Mouse (Mus musculus): ENCODE results near the gene Pth2. TPM values are rescaled to one million over a fixed set of nuclear protein-coding genes. Genes with fewer than 3 reads are reported as not detected.
A peak's percentile ranks its signal among the peaks of the same experiment; 100 is the strongest.

Pth2 gene
- total and polyA plus RNA-seq, 3 experiments, result not detected

- in situ Hi-C loops (cut with MboI; ENCODE audit: low pct_ligation_motif_present, low pct_unique_long_range_greater_than_20kb, low sequenced_read_pairs), result loop anchor here (10.0 kb wide), 1 partner anchor 144 kb away; no protein-coding TSS in a partner anchor
- Histone ChIP-seq H3K9ac (ENCODE audit: insufficient read depth, low read depth) (no peak overlapping the region), H3K27me3 (replicated peaks) (peaks cover 33% of the 10 kb centered on the region), H3K27ac (ENCODE audit: insufficient read depth, low read depth) (no peak overlapping the region), H3K4me1 (ENCODE audit: control insufficient read depth in 1 of 2, insufficient read depth in 2 of 2) (peaks cover 0 to 11% of the 10 kb centered on the region in 2 experiments; a peak in 3 of 4 replicates), H3K4me3 (replicated peaks in 1 of 3; ENCODE audit: low read depth in 2 of 3, low read length in 2 of 3, poor library complexity in 1 of 3) (no peak overlapping the region), H3K36me3 (replicated peaks in 1 of 2; ENCODE audit: control insufficient read depth in 1 of 2, insufficient read depth in 1 of 2, low read length in 1 of 2) (peaks cover 0 to 46% of the 10 kb centered on the region in 2 experiments), H3K4me2 (ENCODE audit: insufficient read depth, low read depth, poor library complexity, severe bottlenecking) (no peak overlapping the region), H3K9me3 (replicated peaks; ENCODE audit: low read length) (no peaks in the 10 kb centered on the region), H3K79me2 (replicated peaks; ENCODE audit: control insufficient read depth, extremely low read depth, insufficient read depth, poor library complexity, severe bottlenecking) (no peaks in the 10 kb centered on the region)
- dilution Hi-C loops (cut with MboI; ENCODE audit: extremely low pct_ligation_motif_present, extremely low pct_unique_long_range_greater_than_20kb, low sequenced_read_pairs), result no loop called here
- DNase-seq (ENCODE audit: extremely low read depth), result no peak
- no peak for TF ChIP-seq ETS1 (conservative IDR thresholded peaks at IDR 0.05; ENCODE audit: low read depth, low read length)
- TF ChIP-seq USF2 (conservative IDR thresholded peaks at IDR 0.05; ENCODE audit: low read depth, low read length), result no peak
- no peak for TF ChIP-seq JUND (conservative IDR thresholded peaks at IDR 0.05; ENCODE audit: low read depth, low read length)
- TF ChIP-seq RCOR1 (conservative IDR thresholded peaks at IDR 0.05; ENCODE audit: low read depth, low read length), result no peak
- TF ChIP-seq CHD2 (IDR thresholded peaks at IDR 0.05; ENCODE audit: low read length), result no peak
- no peak for TF ChIP-seq HCFC1 (IDR thresholded peaks at IDR 0.05; ENCODE audit: low read depth, low read length)
- no peak for TF ChIP-seq MYC (IDR thresholded peaks at IDR 0.05; ENCODE audit: low read depth, low read length)
- TF ChIP-seq SIN3A (IDR thresholded peaks at IDR 0.05; ENCODE audit: low read length), result no peak
- TF ChIP-seq E2F4 (IDR thresholded peaks at IDR 0.05; ENCODE audit: insufficient replicate concordance, low read depth, low read length), result no peak
- no peak for TF ChIP-seq ZKSCAN1 (IDR thresholded peaks at IDR 0.05; ENCODE audit: borderline replicate concordance, low read depth, low read length)
- no peak for TF ChIP-seq SMC3 (IDR thresholded peaks at IDR 0.05; ENCODE audit: low read depth, low read length)
- TF ChIP-seq BHLHE40 (IDR thresholded peaks at IDR 0.05; ENCODE audit: low read depth, low read length), result no peak
- TF ChIP-seq ZNF384 (IDR thresholded peaks at IDR 0.05; ENCODE audit: low read depth, low read length), result no peak
Observed at GRCm38 (mm10) chr7:45160866-45161265, 19.9 kb upstream of the Pth2 start.

- Histone ChIP-seq H3K27me3 (replicated peaks) (peaks cover 41% of the 10 kb centered on the region), H3K4me2 (ENCODE audit: insufficient read depth, low read depth, poor library complexity, severe bottlenecking) (peak overlapping the region; percentile 65), H3K9me3 (replicated peaks; ENCODE audit: low read length) (no peaks in the 10 kb centered on the region), H3K4me3 (replicated peaks in 1 of 3; ENCODE audit: low read depth in 2 of 3, low read length in 2 of 3, poor library complexity in 1 of 3) (no peak overlapping the region), H3K79me2 (replicated peaks; ENCODE audit: control insufficient read depth, extremely low read depth, insufficient read depth, poor library complexity, severe bottlenecking) (no peaks in the 10 kb centered on the region), H3K4me1 (ENCODE audit: control insufficient read depth in 1 of 2, insufficient read depth in 2 of 2) (peaks cover 0 to 11% of the 10 kb centered on the region in 2 experiments; a peak in 3 of 4 replicates), H3K36me3 (replicated peaks in 1 of 2; ENCODE audit: control insufficient read depth in 1 of 2, insufficient read depth in 1 of 2, low read length in 1 of 2) (peaks cover 0 to 40% of the 10 kb centered on the region in 2 experiments), H3K9ac (ENCODE audit: insufficient read depth, low read depth) (no peak overlapping the region), H3K27ac (ENCODE audit: insufficient read depth, low read depth) (no peak overlapping the region)
- dilution Hi-C loops (cut with MboI; ENCODE audit: extremely low pct_ligation_motif_present, extremely low pct_unique_long_range_greater_than_20kb, low sequenced_read_pairs), result no loop called here
- peak; percentile 78 for DNase-seq (ENCODE audit: extremely low read depth)
- TF ChIP-seq ZC3H11A (IDR thresholded peaks at IDR 0.05; ENCODE audit: low read depth, low read length), result no peak
- TF ChIP-seq TCF12 (IDR thresholded peaks at IDR 0.05; ENCODE audit: low read depth, low read length), result peak; percentile 77
- TF ChIP-seq MXI1 (IDR thresholded peaks at IDR 0.05; ENCODE audit: low read depth, low read length), result peak; percentile 30; the same call in 1 of the 2 replicates
- peak; percentile 85 for TF ChIP-seq HCFC1 (IDR thresholded peaks at IDR 0.05; ENCODE audit: low read depth, low read length)
- TF ChIP-seq JUN (IDR thresholded peaks at IDR 0.05; ENCODE audit: insufficient read depth, low read depth, low read length), result no peak
- peak; percentile 47 for TF ChIP-seq RAD21 (IDR thresholded peaks at IDR 0.05; ENCODE audit: low read depth, low read length)
- no peak for TF ChIP-seq UBTF (IDR thresholded peaks at IDR 0.05; ENCODE audit: low read depth, low read length)
- 0 out of 2 replicates have a peak, but pooled peaks have one; percentile 8 for TF ChIP-seq IRF4 (IDR thresholded peaks at IDR 0.05; ENCODE audit: low read depth, low read length)
- TF ChIP-seq CTCF (conservative IDR thresholded peaks at IDR 0.05 in 1 of 2, IDR thresholded peaks at IDR 0.05 in 1 of 2; ENCODE audit: low read depth in 2 of 2, low read length in 2 of 2), result peak in 1 of 2 experiments; percentile 89; a peak in 2 of 4 replicates
- no peak for TF ChIP-seq ELF1 (IDR thresholded peaks at IDR 0.05; ENCODE audit: low read depth, low read length)
- 0 out of 2 replicates have a peak, but pooled peaks have one; percentile 33 for TF ChIP-seq NRF1 (IDR thresholded peaks at IDR 0.05; ENCODE audit: low read depth, low read length)
- TF ChIP-seq ZNF384 (IDR thresholded peaks at IDR 0.05; ENCODE audit: low read depth, low read length), result no peak
- TF ChIP-seq POLR2A (IDR thresholded peaks at IDR 0.05; ENCODE audit: low read depth, low read length), result peak; percentile 30; the same call in 1 of the 2 replicates
- no peak for TF ChIP-seq MEF2A (IDR thresholded peaks at IDR 0.05; ENCODE audit: borderline replicate concordance, low read depth, low read length)
- TF ChIP-seq TBP (conservative IDR thresholded peaks at IDR 0.05; ENCODE audit: low read depth, low read length), result no peak
- TF ChIP-seq BHLHE40 (IDR thresholded peaks at IDR 0.05; ENCODE audit: low read depth, low read length), result peak; percentile 69
- TF ChIP-seq SMC3 (IDR thresholded peaks at IDR 0.05; ENCODE audit: low read depth, low read length), result peak; percentile 92
- TF ChIP-seq MAX (IDR thresholded peaks at IDR 0.05; ENCODE audit: low read length), result peak; percentile 45; the same call in 1 of the 2 replicates
- no peak for TF ChIP-seq CHD1 (IDR thresholded peaks at IDR 0.05; ENCODE audit: low read depth, low read length)
- in situ Hi-C loops (cut with MboI; ENCODE audit: low pct_ligation_motif_present, low pct_unique_long_range_greater_than_20kb, low sequenced_read_pairs), result loop anchor here (10.0 kb wide), 1 partner anchor 143 kb away; no protein-coding TSS in a partner anchor
Observed at GRCm38 (mm10) chr7:45161612-45162473, 19.0 kb upstream of the Pth2 start.
